Mouse (Mus musculus) liver, adult 2 months (tissue): Measurements from ENCODE around the gene Pdzrn3.

Experiments
- CTCF ChIP-seq: fragments of 200-500 bp; IDR thresholded peaks from 2 replicates; pipeline ENCODE4 v1.5.1; 2011; ENCODE audit warnings: low read depth, low read length, control low read depth
- POLR2A ChIP-seq: fragments of 200-500 bp; IDR thresholded peaks from 2 replicates; pipeline ENCODE4 v1.6.1; 2011; ENCODE audit warnings: low read length, control low read depth; ENCODE audit not compliant: insufficient read depth; ENCODE audit errors: extremely low read depth

DNA sequence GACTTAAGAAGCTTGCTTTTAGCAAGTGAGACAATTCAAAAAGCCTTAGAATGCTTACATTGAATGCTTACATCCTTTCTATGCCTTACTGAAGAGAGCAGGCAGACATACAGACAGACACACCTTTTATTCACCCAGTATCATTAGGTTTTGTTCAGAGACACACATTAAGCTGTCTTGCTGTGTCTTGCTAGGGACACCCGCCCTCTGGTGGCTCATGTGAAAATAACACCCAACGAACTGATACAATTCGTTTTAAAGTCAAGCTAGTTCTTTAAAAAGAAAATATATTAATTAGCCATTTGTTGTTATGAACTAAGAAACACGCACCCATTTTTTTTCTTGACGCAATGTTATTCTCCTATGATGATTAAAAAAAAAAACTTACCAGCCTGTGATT is 180.1 kb downstream of the Pdzrn3 start:
- peak; percentile 70 for TF ChIP-seq CTCF
- no peak for TF ChIP-seq POLR2A
